In genomic region chr13:91093162-91093561, GRCm38 (mm10) we compare ENCODE assay signal across 8 mouse cellular contexts.
DNase-seq lines count a peak whose midpoint lies in the region; ATAC-seq and TF ChIP-seq lines count a peak whose summit lies in the region.

No protein-coding gene starts in this region.

- CTCF ChIA-PET in Patski (lab: Charles Lee), result interaction anchor here (0.6 to 2.5 kb wide), 15 partner anchors 13 to 362 kb away, joined by 3 to 14 read pairs (median 4); no protein-coding TSS in a partner anchor

- intact Hi-C loops in left cerebral cortex, postnatal 4 days (cut with DNase I), result loop anchor here (5.0 kb wide), 1 partner anchor 126 kb away; no protein-coding TSS in a partner anchor

- POLR2A ChIA-PET in Patski (lab: Charles Lee), result interaction anchor here (1.1 kb wide), 1 partner anchor 25 kb away, joined by 3 read pairs; no protein-coding TSS in a partner anchor

- H3K9me3 ChIP-seq in neural tube, embryonic 11.5 days (ENCODE audit: control insufficient read depth, low read length), result no peaks in the 10 kb centered on the region
- no peaks in the 10 kb centered on the region for H3K9me3 ChIP-seq in hindbrain, embryonic 11.5 days (ENCODE audit: control insufficient read depth, low read length)
- H3K9me3 ChIP-seq in midbrain, embryonic 15.5 days, result no peaks in the 10 kb centered on the region

- H3K4me1 ChIP-seq in neural tube, embryonic 11.5 days (ENCODE audit: control insufficient read depth, insufficient read depth, low read length), result no peaks in the 10 kb centered on the region
- no peaks in the 10 kb centered on the region for H3K4me1 ChIP-seq in hindbrain, embryonic 11.5 days (replicated peaks; ENCODE audit: control insufficient read depth, insufficient read depth, low read length)
- H3K4me1 ChIP-seq in midbrain, embryonic 15.5 days, result peaks cover 16% of the 10 kb centered on the region

- no peak overlapping the region for H3K4me2 ChIP-seq in neural tube, embryonic 11.5 days (ENCODE audit: low read depth)
- H3K4me2 ChIP-seq in hindbrain, embryonic 11.5 days (replicated peaks; ENCODE audit: low read depth, low read length), result no peak overlapping the region
- no peak overlapping the region for H3K4me2 ChIP-seq in midbrain, embryonic 15.5 days

- H3K4me3 ChIP-seq in neural tube, embryonic 11.5 days (ENCODE audit: low read depth, low read length), result no peak overlapping the region
- H3K4me3 ChIP-seq in hindbrain, embryonic 11.5 days (ENCODE audit: low read depth, low read length), result no peak overlapping the region
- no peak overlapping the region for H3K4me3 ChIP-seq in midbrain, embryonic 15.5 days

- H3K27ac ChIP-seq in neural tube, embryonic 11.5 days (ENCODE audit: low read depth, low read length), result no peak overlapping the region
- H3K27ac ChIP-seq in hindbrain, embryonic 11.5 days (ENCODE audit: low read depth, low read length), result no peak overlapping the region
- H3K27ac ChIP-seq in midbrain, embryonic 15.5 days, result no peak overlapping the region

- no peak overlapping the region for H3K9ac ChIP-seq in neural tube, embryonic 11.5 days (ENCODE audit: low read length)
- no peak overlapping the region for H3K9ac ChIP-seq in hindbrain, embryonic 11.5 days (ENCODE audit: low read depth, low read length)
- no peak overlapping the region for H3K9ac ChIP-seq in midbrain, embryonic 15.5 days

- DNase-seq in neural tube, embryonic 11.5 days (ENCODE audit: low spot score), result peak; percentile 39
- no peak for DNase-seq in neural tube, embryonic 10.5 days (ENCODE audit: extremely low spot score, low spot score)
- DNase-seq in Patski (ENCODE audit: low read depth, low spot score), result no peak
- DNase-seq in embryo, embryonic 11.5 days (ENCODE audit: low read depth, low spot score), result peak; percentile 27
- peak; percentile 46 for DNase-seq in hindbrain, embryonic 11.5 days (ENCODE audit: low spot score)
- DNase-seq in left cerebral cortex, postnatal 4 days, result peak; percentile 34
- DNase-seq in yolk sac, embryonic 10.5 days (ENCODE audit: low spot score), result no peak

- 36% methylated on average over 6 of the region's 6 CpGs for WGBS in neural tube, embryonic 11.5 days
- WGBS in hindbrain, embryonic 11.5 days, result 33% methylated on average over 6 of the region's 6 CpGs
- 28% methylated on average over 6 of the region's 6 CpGs for WGBS in midbrain, embryonic 15.5 days

- no peaks in the 10 kb centered on the region for H3K36me3 ChIP-seq in neural tube, embryonic 11.5 days (ENCODE audit: control insufficient read depth, insufficient read depth, low read length)
- H3K36me3 ChIP-seq in hindbrain, embryonic 11.5 days (ENCODE audit: control insufficient read depth, insufficient read depth, low read length), result no peaks in the 10 kb centered on the region
- H3K36me3 ChIP-seq in midbrain, embryonic 15.5 days (replicated peaks), result no peaks in the 10 kb centered on the region

- ATAC-seq in neural tube, embryonic 11.5 days (ENCODE audit: insufficient read depth, low FRiP score, low TSS enrichment), result no peak
- ATAC-seq in Patski, result peak; percentile 77
- peak; percentile 68; the same call in 1 of the 2 replicates for ATAC-seq in hindbrain, embryonic 11.5 days (ENCODE audit: low FRiP score)
- ATAC-seq in midbrain, embryonic 15.5 days (replicated peaks), result peak; percentile 77

- H3K27me3 ChIP-seq in neural tube, embryonic 11.5 days (ENCODE audit: control insufficient read depth, insufficient read depth, low read length), result no peaks in the 10 kb centered on the region
- no peaks in the 10 kb centered on the region for H3K27me3 ChIP-seq in Patski
- no peaks in the 10 kb centered on the region for H3K27me3 ChIP-seq in hindbrain, embryonic 11.5 days (ENCODE audit: control insufficient read depth, insufficient read depth, low read length)
- H3K27me3 ChIP-seq in midbrain, embryonic 15.5 days (replicated peaks), result no peaks in the 10 kb centered on the region

- in situ Hi-C loops in Patski (cut with MboI; ENCODE audit: low pct_unique_long_range_greater_than_20kb), result loop anchor here (10.0 kb wide), 1 partner anchor 128 kb away; no protein-coding TSS in a partner anchor

- TF ChIP-seq CTCF in Patski (IDR thresholded peaks at IDR 0.05), result peak; percentile 83

Comparison
In these comparisons a context has a peak if more than half of its experiments do, and no peak if none do; other contexts are left out.
1. DNase-seq: peak in neural tube, embryonic 11.5 days (single experiment), embryo, embryonic 11.5 days (single experiment), hindbrain, embryonic 11.5 days (single experiment) and left cerebral cortex, postnatal 4 days (single experiment); none in neural tube, embryonic 10.5 days (single experiment), Patski (single experiment) and yolk sac, embryonic 10.5 days (single experiment).